Mouse (Mus musculus) lung, postnatal 36 days (tissue): ENCODE data around the gene Hnf4a.
A peak's percentile ranks its signal among the peaks of the same experiment; 100 is the strongest.
"Not testable (repeated sequence)": the region's sequence is repeated elsewhere in the genome, so short reads cannot be mapped to it uniquely, and the experiment has no call there.

Source experiments
- DNase-seq: peaks from one replicate; pipeline ENCODE4 v3.0.0; 2022; ENCODE audit warnings: mixed read lengths

Gene Hnf4a

GRCm38 (mm10) chr2:163506300-163507004, at the start of gene Hnf4a:
Hnf4a (plus strand) TSS chr2:163506808.
- DNase-seq: no peak

DNA sequence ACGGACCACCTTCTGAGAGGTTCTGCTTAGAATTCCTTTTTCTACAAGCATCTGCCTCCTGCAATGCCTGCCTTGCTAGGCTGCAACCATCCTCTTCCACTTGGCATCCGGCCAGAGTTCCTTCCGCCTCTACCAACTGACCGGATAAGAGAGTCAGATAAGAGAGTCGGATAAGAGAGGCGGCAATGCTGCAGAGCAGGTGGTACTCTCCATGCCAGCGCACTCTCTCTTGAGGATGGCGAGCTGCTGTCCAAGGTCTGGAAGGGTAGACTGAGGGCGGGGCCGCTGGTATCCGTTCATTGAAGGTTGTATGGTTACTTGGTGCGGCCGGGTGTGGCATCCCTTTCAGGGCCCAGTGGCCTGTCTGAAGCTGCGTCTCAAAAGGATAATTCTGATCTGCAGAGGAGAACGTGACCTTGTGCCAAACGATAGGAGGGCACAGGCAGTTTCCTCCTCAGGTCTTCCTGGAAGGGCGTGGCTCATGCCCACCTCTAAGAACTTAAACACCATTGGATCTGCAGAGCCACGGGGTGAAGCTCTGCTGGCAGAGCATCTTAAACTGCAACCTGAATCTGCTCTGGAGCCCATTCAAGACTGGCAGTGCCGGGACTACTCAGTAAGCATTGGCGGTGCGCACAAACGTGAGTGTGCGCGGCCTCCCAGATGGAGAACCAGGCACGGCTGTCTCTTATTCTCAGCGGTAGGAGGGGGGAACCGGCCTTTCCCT, 47.9 kb upstream of the Hnf4a start:
- DNase-seq: no peak

DNA sequence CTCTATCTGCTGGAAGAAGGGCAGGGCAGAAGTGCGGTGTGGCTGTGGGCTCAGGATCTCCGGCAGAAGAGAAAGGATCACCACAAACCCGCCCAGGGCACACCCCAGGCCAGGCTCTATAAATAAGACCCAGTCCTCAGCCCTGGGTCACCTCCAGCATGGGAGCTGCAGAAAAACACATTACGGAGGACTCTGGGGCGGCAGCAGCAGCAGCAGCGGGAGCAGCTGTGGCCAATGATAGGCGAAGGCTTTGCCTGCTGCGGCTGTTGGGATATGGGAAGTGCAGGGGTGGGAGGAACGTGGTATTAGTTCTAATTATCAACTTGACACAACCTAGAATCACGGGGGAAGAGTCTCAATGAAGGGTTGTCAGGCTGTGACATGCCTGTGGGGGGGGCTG, 47.2 kb upstream of the Hnf4a start:
- no peak for DNase-seq

DNA sequence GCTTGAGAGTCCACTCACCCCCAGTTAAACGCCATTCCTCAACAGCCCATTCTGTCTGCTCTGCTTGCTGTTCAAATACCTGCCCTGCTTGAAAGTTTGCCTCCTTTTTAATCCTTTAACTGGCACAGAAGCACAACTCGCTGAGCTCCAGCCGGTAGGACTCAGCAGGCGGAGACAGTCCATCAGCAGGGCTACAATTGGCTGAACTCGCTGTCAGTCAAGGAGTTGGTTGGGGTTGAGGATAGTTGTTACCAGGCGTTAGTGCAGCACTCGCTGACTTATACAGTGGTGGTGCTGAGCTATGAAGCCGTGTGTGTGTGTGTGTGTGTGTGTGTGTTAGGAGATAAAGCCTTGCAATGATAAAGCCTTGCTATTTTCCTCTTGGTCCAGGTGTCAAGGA, 46.0 kb upstream of the Hnf4a start:
- DNase-seq: no peak

- DNase-seq: not testable (repeated sequence)
These were observed 45.3 kb upstream of the Hnf4a start for GRCm38 (mm10) chr2:163461307-163461706.

- DNase-seq: no peak
These were observed 44.2 kb upstream of the Hnf4a start for GRCm38 (mm10) chr2:163462386-163462785.

DNA sequence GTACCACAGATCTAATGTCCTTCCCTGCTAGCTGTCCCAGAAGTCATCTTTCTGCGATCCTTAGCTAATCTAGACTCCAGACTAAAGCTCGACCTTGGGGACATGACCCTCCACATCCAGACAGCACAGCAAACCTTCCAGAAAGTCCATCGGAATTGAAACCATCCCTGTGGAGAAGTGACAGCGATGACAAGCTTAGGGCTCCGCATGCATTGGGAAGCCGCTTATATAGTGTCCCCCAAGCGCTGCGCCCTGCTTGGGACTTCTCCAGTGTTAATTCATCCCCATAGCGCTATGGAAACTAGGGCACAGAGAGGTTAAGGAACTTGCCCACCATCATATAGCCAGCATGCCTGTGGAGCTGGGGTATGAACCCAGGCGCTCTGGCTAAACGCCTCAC, 43.8 kb upstream of the Hnf4a start:
- DNase-seq: no peak

GRCm38 (mm10) chr2:163463251-163463769, 43.3 kb upstream of the Hnf4a start:
- DNase-seq: no peak

GRCm38 (mm10) chr2:163463998-163464397, 42.6 kb upstream of the Hnf4a start:
- no peak for DNase-seq

GRCm38 (mm10) chr2:163464562-163464961, 42.0 kb upstream of the Hnf4a start:
- peak; percentile 41 for DNase-seq

- peak; percentile 69 for DNase-seq
These were observed 39.8 kb upstream of the Hnf4a start for GRCm38 (mm10) chr2:163466771-163467170.

- DNase-seq: no peak
These were observed 39.0 kb upstream of the Hnf4a start for GRCm38 (mm10) chr2:163467585-163467984.

GRCm38 (mm10) chr2:163468866-163469265, 37.7 kb upstream of the Hnf4a start:
- DNase-seq: no peak

GRCm38 (mm10) chr2:163469711-163470110, 36.9 kb upstream of the Hnf4a start:
- DNase-seq: no peak

DNA sequence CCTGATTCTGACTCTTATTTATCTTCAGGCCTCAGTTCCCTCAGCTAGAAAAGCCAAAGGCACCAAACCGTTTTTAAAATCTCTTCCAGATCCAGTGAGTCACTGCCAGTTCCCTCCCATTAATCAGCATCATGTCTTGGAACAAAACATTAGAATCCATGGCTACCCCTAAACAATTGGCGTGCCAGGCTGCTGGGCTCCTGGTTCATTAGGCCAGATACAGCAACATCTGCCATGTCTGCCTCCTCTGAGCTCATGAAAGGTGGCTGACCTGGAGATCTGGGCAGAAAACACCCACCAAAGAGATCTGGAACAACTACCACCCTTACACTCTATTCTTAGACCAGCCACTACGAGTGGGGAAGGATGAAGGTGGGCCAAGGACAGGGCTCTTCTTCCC, 35.5 kb upstream of the Hnf4a start:
- peak; percentile 31 for DNase-seq

GRCm38 (mm10) chr2:163471710-163472465, 34.7 kb upstream of the Hnf4a start:
- peak; percentile 83 for DNase-seq

DNA sequence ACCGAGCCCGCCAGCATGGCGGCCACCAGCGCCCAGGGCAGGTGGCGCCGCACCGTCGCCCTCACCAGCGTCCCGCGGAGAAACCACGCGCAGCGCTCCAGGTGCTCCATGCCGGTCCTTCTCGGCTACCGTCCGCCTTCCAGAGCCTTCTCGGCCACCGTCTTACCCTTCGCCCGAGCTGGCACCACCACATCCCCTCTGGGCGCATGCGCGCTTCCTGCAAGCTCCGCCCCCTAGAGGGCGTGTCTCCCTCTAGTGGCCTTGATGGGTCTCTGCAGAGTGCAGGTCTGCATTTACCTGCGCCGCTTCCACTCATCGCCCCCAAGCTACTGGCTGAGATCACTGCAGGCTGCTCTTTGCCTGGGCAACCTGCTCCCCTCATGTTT, 34.1 kb upstream of the Hnf4a start, which contains the start of gene Fitm2:
TSS of gene Fitm2 (minus strand) at position 164 of the 386 bp plus-strand sequence.
- peak; percentile 96 for DNase-seq

DNA sequence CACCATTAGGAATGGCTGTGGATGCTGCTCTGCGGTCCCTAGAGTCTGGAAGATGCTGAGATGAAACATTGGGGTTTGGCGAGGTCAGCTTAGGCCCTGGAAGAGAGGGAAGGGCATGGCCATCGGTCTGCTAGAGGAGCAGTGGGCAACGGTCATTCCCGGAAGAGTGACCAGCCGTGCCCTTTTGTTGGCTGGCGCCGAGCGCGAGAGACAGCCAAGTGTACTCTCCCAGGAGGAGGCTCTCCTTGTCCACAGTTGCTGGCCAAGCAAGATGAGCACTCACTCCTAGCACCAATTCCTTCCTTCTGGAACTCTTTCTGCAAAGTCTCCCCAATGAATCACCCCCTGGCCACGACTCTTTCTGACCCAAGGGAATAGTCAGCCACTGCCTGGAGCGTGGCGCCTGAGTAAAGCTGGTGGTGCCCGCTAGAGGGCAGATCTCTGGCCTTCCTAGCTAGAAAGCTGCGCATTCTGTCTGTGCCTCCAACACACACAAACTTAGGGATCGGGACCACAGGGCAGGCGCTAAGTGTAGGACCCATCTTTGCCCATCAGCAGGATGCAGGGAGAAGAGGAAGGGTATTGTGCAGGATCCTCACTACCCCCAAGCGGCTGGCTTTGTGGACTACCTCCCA, 26.3 kb upstream of the Hnf4a start:
- DNase-seq: peak; percentile 50

DNA sequence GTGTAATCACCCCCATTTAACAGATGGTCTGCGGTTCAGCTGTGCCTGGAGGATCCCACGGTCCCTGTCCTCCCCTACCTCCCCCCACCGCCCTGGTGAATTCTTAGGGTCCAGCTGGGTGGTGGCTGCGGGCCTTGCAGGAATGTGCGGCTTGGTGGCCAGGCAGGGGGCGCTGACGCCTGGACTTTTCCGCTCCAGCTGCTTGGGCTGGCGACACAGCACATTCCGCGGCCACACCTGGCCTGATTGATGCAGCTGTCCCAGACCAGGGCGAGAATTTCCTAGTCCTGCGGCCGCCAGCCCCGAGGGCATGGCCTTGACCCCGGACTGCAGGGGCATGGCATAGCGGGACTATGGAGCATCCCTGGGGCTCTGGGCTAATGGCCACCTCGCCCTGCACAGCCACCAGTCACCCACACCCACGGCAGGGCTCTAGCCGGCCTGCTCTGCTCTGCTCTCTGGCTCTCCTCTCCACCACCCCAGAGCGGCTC, 25.0 kb upstream of the Hnf4a start:
- peak; percentile 52 for DNase-seq

GRCm38 (mm10) chr2:163487360-163487759, 19.2 kb upstream of the Hnf4a start:
- DNase-seq: no peak

DNA sequence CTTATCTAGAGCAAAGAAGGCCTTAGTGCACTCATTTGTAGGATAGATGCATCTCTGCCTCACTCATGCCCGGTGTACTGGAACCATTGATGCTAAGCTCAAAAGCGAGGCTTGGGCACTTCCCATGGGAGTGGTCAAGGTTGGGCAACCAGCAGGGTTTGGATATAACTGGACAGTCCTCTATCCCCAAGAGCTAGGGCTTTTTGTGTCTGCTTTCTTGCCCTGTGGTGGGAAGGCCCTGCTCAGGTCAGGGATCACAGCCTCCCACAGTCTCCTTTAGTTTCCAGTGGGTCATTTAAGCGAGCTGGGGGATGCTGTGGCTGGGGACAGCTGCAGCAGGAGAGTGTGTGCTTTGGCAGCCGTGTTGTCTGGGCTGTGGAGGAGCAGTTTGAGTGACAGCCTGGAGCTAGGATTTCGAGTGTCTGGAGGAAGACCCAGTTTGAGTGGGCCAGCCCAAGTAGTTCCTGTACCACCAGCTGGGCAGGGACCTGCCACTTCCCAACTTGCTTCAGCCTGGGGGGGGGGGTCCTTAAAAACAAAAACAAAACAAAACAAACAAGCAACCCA, 16.8 kb upstream of the Hnf4a start:
- DNase-seq: no peak

- no peak for DNase-seq
These were observed 16.0 kb upstream of the Hnf4a start for GRCm38 (mm10) chr2:163490656-163491055.
